Mouse (Mus musculus) cerebellum, adult 9-10 months (tissue): Measurements from ENCODE around the gene Otp.
A peak's percentile ranks its signal among the peaks of the same experiment; 100 is the strongest.

Experiments
- DNase-seq: peaks from one replicate; pipeline ENCODE4 v3.0.0; 2022

Gene Otp

GRCm38 (mm10) chr13:94874656-94875395, 576 bp upstream of the Otp start:
- DNase-seq = no peak

DNA sequence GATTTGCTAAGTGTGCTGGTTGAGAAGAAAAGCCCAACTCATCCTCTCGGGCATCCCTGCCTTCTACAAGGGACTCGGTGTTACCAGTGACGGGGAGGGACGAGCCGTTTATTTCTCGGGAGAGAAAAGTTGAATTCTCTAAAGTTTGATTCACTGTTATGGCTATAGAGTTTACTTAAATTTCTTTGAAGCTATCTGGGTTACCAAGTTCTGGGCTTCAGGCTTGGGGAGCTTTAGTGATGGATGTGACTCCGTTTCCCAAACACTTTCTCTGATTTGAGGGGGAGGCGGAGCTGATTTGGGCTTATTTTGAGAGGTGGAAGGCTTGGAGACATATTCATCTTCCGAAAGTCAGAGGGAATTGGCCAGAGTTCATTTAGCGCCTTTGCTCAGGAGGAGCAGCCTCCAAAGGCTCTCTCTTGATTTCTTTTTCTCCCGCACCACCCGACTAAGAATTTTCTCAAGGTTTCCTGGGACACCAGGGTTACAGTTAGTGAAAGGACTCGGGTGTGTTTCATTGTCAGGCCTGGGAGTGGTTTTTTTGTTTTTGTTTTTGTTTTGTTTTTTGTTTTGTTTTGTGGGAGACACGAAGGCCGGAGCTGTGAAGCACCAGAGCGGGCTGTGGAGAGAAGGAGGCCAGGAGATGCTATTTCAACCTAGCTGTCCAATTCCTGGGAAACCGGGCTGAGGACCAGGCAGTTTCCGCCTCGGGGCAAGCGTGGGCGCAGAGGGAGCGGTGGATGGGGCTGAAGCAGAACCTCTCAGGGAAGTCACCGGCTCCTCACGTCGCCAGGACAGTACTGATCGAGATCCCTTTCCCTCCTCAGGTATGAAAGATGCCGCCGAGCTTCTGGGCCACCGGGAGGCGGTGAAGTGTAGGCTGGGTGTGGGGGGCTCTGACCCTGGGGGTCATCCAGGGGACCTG, 1.1 kb downstream of the Otp start:
- DNase-seq = no peak

- no peak for DNase-seq
These were observed 1.8 kb downstream of the Otp start for GRCm38 (mm10) chr13:94877211-94877590.

GRCm38 (mm10) chr13:94877991-94878745, 2.8 kb downstream of the Otp start:
- DNase-seq = no peak

DNA sequence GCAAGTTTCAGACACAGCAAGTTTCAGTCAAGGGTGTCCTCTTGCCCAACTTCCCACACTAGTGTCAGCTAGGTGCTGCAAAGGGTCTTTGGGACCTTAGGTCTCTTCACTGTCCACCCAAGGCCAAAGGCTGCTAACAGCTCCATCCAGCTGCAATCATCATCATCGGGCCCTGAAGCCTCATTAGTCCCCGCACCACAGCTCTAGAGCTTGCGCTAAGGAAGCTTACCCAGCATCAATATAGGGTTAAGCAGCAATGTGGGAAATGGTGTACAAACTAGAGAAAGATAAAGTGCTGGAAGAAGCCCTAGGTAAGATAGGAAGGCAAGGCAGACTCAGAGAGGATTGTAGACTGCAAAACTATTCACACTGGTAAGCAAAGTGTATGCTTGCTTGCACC, 5.8 kb downstream of the Otp start:
- DNase-seq = no peak

DNA sequence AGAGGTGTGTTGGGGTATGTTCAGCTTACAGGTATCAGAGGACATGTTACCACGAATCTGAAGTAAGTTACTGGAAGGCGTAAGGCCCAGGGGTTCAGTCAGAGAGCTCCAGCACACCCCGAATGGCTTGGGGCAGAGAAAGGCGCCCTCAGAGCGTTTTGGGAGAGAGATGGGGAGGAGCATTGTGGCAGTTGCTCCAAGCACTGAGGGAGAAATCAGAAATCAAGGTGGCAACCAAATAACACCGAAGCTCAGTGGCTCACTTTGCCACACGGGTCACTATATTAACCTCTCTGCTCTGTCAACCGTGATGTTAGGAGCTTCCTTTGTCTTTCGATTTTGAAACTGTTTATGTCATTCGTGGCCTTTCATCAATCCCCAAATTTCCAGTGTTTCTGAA, 6.8 kb downstream of the Otp start:
- no peak for DNase-seq

DNA sequence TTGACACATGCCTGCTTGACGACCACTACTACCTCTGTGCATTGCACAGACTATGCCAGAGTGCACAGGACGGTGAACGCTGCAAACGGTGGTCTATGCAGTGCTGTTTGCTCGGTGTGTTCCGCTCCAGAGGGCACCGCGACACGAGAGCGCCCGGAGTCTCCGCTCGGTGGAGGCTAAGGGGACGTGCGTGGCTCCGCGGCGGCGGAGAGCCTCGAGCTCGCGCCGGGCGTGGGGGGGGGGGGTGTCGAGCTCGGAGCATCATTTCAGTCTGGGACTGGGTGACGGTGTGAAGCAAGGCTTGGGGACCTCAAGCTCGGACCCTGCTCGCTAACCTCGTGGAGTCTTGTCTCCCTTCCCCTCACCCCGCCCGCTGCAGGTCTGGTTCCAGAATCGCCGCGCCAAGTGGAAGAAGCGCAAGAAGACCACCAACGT, 7.3 kb downstream of the Otp start:
- DNase-seq = no peak

GRCm38 (mm10) chr13:94883163-94883965, 8.0 kb downstream of the Otp start:
- peak; percentile 46 for DNase-seq

DNA sequence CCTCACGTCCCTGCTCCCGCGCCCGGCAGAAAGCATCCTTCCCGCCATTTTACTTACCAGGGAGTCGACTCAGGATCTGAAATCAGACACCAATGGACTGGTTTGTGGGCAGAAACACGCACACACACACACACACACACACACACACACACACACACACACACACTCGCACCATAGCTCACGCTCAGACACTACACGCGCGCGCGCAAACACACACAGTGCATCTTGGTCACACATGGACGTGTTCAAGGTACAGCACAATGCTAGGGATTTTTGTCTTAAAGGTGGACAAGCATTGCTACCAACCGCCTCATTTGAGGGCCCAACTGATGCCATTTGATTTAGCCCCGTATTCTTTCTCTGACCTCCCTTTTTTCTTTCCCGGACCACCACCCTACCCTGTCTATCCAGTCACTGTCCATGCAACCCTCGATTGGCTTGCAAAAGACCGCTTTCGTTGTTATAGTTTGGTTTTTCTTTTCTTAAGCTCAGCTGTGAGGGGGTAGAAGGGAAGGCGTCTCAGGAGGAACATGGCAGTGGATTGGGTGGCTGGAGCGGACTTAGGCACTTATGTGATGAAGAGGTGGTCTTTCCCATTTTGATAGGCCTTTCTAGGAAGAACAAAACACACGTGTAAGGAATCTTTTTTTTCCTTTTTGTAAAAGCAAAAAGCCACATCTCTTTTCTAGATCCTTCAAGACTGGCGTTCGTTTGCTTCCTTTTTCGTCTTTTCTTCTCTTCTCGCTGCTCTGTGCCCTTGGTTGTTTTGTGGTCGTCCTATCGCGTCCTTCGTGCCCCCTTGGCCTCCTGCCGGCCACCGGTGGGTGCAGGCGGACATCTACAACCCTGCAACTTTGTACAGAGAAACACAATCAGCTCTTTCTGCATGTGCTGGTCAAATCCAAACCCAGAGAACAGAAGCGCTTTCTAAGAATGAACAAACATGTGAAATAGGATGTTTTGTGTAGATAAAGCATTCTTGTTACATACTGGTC, 8.9 kb downstream of the Otp start:
- no peak for DNase-seq

DNA sequence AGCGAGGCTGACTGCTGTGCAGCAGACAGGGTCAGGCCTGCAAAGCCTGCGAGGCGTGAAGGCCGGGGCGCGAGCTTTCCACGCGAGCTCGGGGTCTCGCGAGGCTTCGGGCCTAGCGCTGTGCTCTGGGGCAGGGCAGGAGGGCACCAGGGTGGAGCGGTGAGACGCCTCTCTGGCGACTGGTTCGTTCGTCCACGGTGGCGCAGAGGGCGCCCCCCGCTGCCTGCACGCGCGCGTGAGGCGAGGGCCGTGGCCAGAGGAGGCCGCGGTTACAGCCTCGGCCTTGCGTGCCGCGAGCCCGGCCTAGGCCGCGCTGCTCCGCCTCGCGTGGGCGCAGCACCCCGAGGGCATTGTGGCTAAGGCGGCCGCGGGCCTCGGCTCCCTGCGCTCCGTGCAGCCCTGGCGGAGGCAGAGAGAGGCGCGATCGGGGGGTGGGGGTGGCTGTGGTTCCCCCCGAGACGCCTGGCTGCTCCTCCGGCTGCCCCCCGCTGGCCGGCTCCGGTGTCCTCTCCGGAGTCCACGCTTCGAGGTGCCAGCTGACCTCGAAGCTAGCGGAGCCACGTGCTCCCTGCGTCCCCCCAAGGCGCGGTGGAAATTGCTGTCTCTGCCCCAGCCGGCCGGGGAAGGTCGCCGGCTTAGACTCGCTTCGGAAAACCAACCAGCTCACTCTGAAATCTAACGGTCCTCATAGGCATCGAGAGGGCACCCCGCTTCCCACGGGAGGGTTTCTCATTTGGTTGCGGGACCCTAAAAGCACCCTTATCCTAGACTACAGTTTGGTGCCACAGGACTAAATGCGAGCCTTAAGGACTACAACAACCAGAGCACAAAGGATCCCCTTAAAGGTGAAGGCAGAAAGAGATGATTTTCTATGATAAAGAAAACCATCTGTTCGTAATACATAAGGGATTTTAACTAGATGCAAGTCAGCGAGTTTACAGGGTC, 10.2 kb downstream of the Otp start:
- no peak for DNase-seq

DNA sequence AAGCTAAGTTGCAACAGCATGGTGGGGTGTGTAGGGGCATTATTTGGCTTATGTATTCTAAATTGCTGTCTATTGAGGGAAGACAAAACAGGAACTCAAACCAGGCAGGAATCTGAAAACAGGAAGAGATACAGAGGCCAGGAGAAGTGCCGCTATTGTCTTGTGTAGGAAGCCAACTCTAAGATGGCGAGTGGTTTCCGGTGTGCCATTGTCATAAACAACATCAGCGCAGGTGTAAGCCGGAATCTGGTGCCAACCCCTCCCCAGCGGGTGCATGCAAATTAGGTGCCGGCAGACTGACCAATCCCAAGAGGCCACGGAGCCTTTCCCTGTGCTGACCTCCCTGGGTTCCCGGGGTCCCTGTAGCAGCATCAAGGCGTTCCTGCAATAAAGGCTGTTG, 32.4 kb downstream of the Otp start:
- DNase-seq = no peak

DNA sequence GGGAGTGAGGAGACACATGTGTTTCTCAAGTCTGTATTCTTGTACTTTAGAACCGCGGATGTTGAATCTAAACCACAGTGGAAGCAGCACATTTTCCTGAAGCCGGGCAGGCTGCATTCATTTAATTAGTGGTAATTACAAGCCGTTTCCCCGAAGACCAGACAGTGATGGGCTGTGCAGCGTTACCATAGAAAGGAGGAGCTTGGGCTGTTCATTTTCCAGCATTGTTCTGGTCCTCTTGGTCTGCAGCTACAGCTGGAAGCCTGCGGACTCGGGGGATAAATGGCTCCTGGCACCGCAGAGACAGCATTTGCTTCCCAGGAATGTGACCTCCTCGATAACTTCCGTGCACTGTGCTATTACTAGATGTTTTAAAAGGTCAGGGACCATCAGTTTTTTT, 37.6 kb downstream of the Otp start:
- DNase-seq = no peak

- no peak for DNase-seq
These were observed 40.3 kb downstream of the Otp start for GRCm38 (mm10) chr13:94915654-94916053.

- DNase-seq = no peak
These were observed 52.7 kb downstream of the Otp start for GRCm38 (mm10) chr13:94928086-94928485.
